Mouse (Mus musculus) layer of hippocampus, adult 11-12 months (tissue): ENCODE data around the gene Fam169a.
"Not testable (repeated sequence)": the region's sequence is repeated elsewhere in the genome, so short reads cannot be mapped to it uniquely, and the experiment has no call there.

Experiments
- DNase-seq: peaks from one replicate; pipeline ENCODE4 v3.0.0; 2022; ENCODE audit warnings: low spot score

Fam169a gene

GRCm38 (mm10) chr13:97066649-97067550 lies at the start of gene Fam169a:
Gene Fam169a (plus strand): TSS chr13:97067286.
- no peak for DNase-seq

DNA sequence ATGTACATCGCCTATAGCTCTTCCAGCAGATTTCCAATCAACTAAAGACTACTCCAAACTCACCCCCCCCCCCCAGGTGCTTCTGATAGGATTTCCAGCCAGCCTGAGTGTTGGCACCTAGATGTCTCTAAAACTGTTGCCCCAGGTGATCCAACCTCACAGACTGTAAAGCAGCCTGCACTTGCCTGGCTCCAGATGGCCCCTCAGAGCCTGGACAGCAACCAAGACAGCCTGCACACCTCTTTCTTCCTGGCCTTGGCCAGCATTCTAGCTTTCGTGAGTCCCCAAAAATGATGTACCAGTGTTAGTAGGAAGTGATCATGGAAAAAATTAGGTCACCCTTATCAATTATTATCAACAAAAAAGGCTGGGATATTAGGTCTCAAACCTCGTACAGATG lies 49.4 kb upstream of the Fam169a start:
- DNase-seq = no peak

- DNase-seq = no peak
Observed at GRCm38 (mm10) chr13:97020122-97020521, 47.0 kb upstream of the Fam169a start.

GRCm38 (mm10) chr13:97021906-97022305 lies 45.2 kb upstream of the Fam169a start:
- no peak for DNase-seq

GRCm38 (mm10) chr13:97030075-97030474 lies 37.0 kb upstream of the Fam169a start:
- DNase-seq = no peak

- no peak for DNase-seq
Observed at GRCm38 (mm10) chr13:97034262-97034661, 32.8 kb upstream of the Fam169a start, which contains the start of gene 1700029F12Rik. Gene 1700029F12Rik (minus strand): TSS chr13:97034362.

DNA sequence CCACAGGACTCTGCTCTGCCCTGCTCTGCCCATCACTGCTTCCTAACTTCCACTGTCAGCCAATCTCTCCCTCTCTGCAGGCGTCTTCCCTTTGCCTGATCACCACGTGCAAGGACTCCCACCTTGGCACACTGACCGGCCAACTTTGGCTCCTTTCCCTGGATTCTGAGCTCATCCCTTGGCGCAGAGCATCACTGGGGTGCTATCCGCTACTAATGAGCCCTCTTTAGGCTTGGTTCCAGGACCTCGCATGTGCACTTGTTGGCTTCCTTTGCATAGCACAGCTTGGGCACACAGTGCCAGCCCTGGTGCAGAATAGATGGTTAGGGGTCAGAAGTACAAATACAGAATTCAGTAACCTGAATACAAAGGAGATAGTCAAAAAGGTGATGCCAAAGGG lies 15.9 kb upstream of the Fam169a start:
- peak; percentile 35 for DNase-seq

DNA sequence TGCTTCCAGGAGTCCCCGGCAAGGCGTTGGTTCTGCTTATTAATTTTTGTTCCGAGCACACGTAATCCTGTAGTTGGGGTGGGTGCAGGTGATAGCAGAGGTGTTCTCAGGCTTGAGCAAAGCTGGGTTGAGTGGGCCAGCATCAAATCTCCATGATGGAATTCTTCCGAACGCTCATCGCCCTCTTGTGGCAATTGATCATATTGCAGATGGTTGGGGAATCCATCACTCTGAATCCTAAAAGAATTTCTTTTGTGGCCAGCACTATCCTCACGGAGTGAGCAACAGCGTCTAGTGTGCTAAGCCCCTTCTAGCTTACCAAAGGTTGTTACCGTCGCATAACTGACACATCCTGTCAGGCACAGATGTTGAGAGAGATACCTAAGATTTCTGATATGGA lies 14.4 kb upstream of the Fam169a start:
- DNase-seq = peak; percentile 77

DNA sequence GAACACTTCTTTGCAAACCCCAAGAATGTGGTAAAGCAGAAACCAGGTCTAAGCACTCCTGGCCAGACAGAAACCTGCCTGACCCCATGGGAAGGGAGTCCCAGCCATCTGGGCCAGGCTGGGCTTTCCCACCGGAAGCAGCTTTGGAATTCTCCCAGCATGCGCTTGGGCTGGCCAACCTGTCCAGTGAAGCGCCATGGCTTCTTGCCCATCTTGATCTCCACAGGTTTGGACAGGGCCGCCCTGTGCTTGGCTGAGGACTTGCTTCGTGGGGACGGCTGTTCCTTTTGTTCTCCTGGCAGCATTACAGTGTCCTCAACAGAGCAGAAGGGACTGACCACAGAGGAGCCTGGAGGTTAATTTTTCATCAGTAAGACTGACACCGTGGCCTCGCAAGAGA lies 13.2 kb upstream of the Fam169a start:
- DNase-seq = no peak

DNA sequence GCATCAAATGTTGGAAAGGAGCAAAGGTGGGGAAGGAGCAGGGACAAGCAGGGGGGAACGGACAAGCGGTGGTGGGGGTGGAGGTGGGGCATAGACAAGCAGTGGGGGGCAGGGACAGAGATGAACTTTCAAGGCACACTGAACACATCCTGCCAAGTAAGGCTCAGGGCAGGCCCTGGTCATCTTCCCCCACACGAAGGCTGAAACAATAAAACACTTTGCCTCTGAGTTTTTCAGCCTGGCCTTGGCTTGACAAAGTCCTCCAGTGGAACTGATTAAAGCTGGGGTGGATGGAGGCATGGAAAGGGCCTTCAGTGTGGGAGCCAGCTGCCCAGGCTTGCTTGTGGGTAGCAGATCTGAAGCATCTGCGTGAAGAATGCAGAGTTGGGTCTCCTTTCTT lies 9.3 kb upstream of the Fam169a start:
- no peak for DNase-seq

DNA sequence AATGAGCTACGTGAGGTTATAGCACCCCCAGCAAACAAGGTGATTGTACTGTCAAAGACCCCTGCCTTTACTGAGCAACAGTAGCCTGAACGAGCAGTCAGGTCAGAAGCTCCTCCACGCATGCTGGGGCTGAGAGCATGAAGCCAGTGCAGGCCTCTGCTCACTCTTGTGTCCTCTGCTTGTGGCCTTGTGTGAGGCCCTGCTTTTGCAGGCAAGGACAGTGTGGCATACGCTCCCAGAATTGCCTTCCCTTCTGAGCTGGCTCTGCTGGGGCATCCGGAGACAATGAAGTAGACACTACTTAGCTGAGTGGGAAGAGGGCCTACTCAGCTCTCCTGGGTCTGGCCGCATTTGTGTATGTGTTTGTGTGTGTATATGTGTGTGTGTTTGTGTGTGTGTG lies 7.3 kb upstream of the Fam169a start:
- DNase-seq = no peak

DNA sequence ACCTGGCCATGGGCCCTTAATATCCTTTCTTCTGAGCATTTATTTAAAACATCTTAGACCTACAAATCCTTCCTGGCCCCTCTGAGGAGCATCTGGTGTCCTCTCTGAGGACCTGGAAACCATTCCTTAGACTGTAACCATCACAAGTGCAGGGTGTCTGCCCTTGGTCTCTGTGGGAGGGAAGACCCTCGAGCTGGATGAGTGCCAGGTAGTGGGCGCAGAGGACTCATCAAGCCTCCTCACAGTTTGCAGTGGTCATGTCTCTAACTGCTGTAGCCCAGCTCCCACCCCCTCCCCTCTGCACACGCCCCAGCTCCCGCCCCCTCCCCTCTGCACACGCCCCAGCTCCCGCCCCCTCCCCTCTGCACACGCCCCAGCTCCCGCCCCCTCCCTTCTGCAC lies 6.8 kb upstream of the Fam169a start:
- no peak for DNase-seq

- no peak for DNase-seq
Observed at GRCm38 (mm10) chr13:97062151-97062550, 4.9 kb upstream of the Fam169a start.

DNA sequence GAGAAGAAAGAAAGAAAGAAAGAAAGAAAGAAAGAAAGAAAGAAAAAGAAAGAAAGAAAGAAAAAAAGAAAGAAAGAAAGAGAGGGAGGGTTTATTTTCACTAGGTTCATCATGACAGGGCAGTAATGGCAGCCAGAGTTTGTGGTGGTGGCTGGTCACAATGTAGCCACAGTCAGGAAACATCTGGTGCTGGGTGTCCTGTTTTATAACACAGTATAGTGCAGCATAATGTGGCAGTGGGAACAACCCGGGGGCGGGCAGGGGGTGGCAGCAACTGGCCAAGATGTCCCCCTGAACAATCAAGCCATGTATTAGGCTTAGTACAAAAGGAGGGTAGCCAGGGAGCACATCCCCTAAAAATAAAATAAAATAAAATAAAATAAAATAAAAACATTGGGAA lies 3.7 kb upstream of the Fam169a start:
- no peak for DNase-seq

DNA sequence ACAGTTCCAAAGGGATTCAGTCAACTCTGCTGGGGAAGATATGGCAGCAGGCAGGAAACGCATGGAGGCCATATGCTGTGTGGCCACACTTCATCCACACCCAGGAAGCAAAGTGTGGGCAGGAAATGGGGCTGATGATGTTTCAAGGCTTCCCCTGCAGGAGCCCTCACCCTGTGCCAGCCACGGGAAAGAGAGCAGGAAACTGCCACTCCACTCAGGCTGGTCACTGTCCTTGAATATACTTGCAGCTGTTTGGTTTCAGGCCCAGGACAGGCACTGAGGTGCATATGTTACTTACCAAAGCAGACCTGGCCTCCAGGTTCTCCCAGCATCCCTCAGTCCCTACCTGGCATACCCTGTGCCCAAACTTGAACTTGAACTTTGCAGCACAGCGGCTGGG lies 2.7 kb upstream of the Fam169a start:
- no peak for DNase-seq

DNA sequence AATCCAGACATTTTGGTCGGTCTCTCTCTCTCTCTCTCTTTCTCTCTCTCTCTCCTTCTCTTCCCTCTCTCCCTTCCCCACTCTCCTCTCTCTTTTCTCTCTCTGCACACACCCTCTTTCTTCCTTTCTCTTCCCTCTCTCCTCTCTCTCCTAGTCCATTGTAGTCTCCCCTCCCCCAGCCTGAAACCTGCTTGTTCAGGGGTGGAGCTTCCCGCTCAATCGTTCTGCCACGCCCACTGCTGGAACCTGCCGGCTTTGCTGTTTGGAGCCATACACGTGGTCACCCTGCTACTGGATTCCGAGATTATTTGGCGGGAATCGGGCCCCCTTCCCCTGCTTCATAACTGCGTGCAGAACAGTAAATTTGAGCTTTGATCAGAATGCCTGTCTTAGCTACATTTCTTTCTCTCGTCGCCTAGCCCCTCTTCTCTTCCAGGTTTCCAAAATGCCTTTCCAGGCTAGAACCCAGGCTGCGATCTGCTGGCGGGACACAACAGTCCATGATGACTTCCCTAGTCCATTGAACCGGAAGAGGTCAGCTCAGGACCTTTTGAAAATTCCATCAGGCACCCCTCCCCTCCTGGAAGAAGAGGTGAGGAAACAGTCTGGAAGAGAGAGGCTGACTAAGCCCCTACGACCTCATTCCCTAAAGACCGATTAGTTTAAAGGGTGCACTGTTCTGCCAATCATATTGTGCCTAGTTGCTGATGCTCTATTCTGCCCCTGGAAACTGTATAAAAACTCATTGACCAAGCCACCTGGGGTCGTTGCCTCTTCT lies 2.1 kb upstream of the Fam169a start:
- not testable (repeated sequence) for DNase-seq

DNA sequence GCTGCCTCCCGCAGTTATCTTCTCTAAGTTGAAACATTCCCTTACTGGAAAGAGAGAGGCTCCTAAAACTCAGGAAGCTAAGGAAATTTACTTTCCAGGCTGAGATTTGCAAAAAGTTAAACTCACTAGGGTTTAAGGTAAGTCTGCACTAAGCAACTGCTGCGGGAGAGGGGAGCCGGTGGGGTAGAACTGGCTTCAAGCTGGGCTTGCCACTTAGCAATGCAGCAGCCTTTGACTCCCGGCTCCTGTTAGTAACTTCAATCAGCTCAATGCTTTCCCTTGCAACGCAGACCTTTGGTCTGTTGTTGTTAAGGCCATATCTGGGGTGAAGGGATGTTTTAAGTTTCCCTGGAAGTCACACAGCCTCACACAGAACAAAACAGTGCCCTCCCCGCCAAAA lies 605 bp downstream of the Fam169a start:
- no peak for DNase-seq

DNA sequence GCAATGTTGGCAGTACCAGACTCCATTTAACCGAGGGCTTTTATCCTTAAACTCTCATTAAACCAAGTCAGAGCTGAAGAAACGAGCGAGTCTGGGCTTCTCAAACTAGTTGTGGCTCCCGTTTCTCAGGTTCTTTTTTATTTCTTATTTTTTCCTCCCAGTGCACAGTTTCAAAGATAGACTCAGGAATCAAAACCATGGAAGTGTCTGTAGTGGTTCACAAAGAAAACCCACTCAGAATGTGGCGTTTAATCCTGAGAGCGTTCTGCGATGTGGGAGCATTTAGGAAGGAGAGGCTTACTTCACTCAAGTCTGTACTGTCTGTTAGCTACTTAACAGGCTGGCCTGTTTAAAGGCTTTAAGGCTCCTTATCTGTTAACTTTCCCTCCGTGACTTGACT lies 1.1 kb downstream of the Fam169a start:
- no peak for DNase-seq

- no peak for DNase-seq
Observed at GRCm38 (mm10) chr13:97070931-97071625, 4.0 kb downstream of the Fam169a start.

GRCm38 (mm10) chr13:97071626-97072241 lies 4.6 kb downstream of the Fam169a start:
- DNase-seq = peak; percentile 28

DNA sequence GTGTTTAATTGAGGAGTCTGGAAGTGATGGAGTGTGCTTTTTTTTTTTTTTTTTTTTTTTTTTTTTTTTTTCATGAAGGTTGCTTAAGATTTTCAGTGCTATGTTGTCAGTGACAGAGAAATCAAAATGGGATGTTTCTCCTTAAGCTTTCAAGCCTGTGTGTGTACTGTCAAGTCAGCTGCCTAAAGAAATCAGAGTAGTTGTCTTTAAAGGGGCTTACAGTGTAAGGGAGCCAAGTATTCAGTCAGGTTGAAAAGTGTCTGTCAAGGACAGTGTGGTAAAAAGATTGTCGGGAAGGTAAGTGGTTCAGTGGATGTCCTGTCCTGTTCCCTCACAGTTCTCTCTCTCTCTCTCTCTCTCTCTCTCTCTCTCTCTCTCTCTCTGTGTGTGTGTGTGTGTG lies 6.4 kb downstream of the Fam169a start:
- DNase-seq = no peak

DNA sequence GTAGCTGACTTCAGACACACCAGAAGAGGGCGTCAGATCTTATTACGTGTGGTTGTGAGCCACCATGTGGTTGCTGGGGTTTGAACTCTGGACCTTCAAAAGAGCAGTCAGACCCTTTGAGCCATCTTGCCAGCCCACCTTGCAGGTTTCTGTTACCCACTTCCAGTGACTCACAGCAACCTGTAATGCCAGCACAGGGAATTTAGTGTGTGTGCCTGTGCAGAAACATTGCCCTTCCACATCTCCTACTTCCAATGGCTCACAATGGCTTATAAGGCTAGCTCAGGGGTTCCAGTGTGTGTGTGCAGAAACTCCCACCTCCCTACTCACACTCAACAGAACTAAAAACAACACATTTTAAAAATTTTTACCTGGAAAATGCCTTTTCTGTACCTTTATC lies 10.5 kb downstream of the Fam169a start:
- DNase-seq = no peak
